Mouse (Mus musculus) hematopoietic stem cell, adult 5-6 weeks (primary cell): ENCODE data around the gene Ccdc175. TPM values are rescaled to one million over a fixed set of nuclear protein-coding genes. Genes with fewer than 3 reads are reported as not detected.

Source experiments
- ATAC-seq, 2 experiments: fragments of 125-278 bp in 1 of 2; replicated peaks in 1 of 2; 2 replicates each; pipeline ENCODE4 v1.8.0; 2016 to 2017; ENCODE audit warnings: inconsistent platforms in 2 of 2, mild to moderate bottlenecking in 2 of 2, moderate number of reproducible peaks in 2 of 2, low read depth in 1 of 2, moderate TSS enrichment in 1 of 2; ENCODE audit not compliant: low FRiP score in 2 of 2, poor library complexity in 2 of 2, severe bottlenecking in 2 of 2, insufficient read depth in 1 of 2, low TSS enrichment in 1 of 2
- total RNA-seq: library from RNA; stranded (forward); fragments of 172-1452, 232-1000 nt; gene quantifications from 2 replicates; pipeline ENCODE4 v1.2.3, GENCODE M21; 2017

The Ccdc175 gene
- total RNA-seq, 1 experiment from 2014 or later = not detected

DNA sequence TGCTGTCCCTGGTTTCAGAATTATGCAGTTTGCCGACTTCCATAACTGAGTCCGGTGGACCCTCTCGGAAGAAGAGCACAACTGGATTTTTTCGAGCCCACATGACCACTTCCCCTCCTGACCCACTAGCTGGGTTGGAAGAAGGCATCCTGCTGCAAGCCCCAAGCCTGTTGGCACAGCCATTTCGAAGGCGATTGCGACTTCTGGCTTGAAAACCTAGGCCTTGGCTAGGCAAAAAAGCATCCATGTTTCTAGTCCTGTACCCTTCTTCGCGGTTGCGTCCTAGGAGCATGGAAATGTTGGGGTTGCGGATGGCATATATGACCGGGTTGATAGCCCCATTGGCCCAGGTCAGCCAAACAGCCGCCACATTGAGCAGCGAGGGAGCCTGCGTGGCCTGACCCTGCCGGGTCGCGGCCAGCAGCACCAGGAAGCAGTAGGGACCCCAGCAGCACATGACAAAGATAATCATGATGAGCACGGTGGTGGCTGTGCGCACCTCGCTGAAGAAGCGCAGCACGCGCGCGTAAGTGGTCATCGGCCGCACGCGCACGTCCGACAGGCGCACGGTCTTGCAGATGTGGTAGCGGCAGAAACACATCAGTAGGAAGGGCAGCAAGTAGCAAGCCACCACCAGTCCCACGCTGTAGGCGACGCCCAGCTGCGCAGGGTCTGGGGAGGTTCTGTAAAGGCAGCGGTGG, 115.1 kb downstream of the Ccdc175 start:
- ATAC-seq = peak; percentile 26 to 29; a peak in 2 of 4 replicates

GRCm38 (mm10) chr12:72057780-72058179, 127.0 kb downstream of the Ccdc175 start:
- ATAC-seq = no peak

- no peak for ATAC-seq
Measured at GRCm38 (mm10) chr12:72053851-72054250, 131.0 kb downstream of the Ccdc175 start.

GRCm38 (mm10) chr12:72053303-72053702, 131.5 kb downstream of the Ccdc175 start:
- 0 out of 4 replicates have a peak, but pooled peaks of 1 of the 2 experiments have one; percentile 65 for ATAC-seq

GRCm38 (mm10) chr12:72052571-72052970, 132.3 kb downstream of the Ccdc175 start:
- no peak for ATAC-seq

Other genes starting within 250 kb of the Ccdc175 start
- 0.19 TPM in 1 of 2 replicates, not detected in the other for gene Gpr135, start 113.9 kb downstream of the Ccdc175 start, total RNA-seq
- 4.0 TPM in 1 of 2 replicates, not detected in the other for gene L3hypdh, start 99.6 kb downstream of the Ccdc175 start, total RNA-seq
- 23.4 and 43.1 TPM in 2 replicates for gene Jkamp, start 99.4 kb downstream of the Ccdc175 start, total RNA-seq
- gene Rtn1, start 224.0 kb upstream of the Ccdc175 start, total RNA-seq = not detected in 2 replicates